Mouse (Mus musculus): ENCODE data around the gene Pla2g4e. TPM values are rescaled to one million over a fixed set of nuclear protein-coding genes. Genes with fewer than 3 reads are reported as not detected.

Pla2g4e gene
- polyA plus RNA-seq, 1 experiment from 2014 or later: not detected

DNA sequence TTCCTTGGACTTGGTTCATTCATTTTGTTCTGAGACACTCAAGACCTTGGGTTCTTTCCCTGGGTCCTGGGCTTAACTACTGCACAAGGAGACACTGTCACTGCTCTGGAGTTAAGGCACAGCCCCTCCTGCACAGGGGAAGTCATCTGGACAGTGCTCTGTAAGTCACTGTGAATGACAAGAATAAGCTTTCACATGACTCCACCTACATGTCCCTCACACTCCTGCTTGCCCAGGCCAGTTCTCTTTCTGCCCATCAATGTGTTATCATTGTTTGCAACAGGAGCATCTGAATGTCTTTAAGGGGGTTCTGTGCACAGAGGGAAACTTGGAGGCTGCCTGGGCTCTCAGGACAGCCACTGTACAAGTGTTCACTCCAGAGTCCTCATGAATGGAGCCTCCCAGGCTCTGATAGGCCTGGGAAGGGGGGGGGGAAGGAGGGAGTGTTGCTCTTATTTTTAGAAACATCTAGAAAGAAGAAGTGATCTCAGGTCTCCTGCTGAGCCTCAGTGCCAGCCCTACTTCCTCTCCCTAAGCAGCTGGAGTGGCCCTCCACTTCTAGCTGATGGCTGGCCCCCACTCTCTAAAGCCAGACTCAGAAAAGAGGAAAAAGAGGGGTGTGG, 110.6 kb downstream of the Pla2g4e start:
- Histone ChIP-seq H3K36me3 (ENCODE audit: insufficient read depth) (no peaks in the 10 kb centered on the region), H3K4me1 (ENCODE audit: insufficient read depth) (0 out of 2 replicates have a peak, but pooled peaks cover 3% of the 10 kb centered on the region), H3K27me3 (ENCODE audit: insufficient read depth, low read length) (no peaks in the 10 kb centered on the region), H3K27ac (ENCODE audit: low read depth) (no peak overlapping the region), H3K4me2 (no peak overlapping the region), H3K9me3 (ENCODE audit: low read depth, low read length) (no peaks in the 10 kb centered on the region), H3K9ac (no peak overlapping the region), H3K4me3 (ENCODE audit: low read depth, low read length) (no peak overlapping the region)
- ATAC-seq (ENCODE audit: insufficient read depth) (no peak), DNase-seq (no peak)
- TF ChIP-seq CTCF (IDR thresholded peaks at IDR 0.05; ENCODE audit: low read depth): no peak

DNA sequence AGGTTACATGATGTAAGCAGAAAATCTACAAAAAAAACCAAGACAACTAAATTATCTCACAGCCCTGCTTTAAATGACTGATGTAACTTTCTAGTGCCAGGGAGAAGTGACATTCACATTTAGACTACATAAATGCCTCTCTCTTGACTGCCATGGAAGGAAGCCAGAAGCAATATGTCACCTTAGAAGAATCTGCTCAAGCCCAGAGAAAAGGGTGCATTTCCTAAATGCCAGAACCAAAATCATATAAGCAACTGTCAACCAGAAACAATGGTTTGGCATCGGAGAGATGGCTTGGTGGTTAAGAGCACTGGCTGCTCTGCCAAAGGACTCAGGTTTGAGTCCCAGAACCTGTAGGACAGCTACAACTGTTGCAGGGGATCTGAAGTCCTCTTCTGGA, 113.3 kb downstream of the Pla2g4e start:
- H3K9ac ChIP-seq: no peak overlapping the region
- no peak overlapping the region for H3K27ac ChIP-seq (ENCODE audit: low read depth)

DNA sequence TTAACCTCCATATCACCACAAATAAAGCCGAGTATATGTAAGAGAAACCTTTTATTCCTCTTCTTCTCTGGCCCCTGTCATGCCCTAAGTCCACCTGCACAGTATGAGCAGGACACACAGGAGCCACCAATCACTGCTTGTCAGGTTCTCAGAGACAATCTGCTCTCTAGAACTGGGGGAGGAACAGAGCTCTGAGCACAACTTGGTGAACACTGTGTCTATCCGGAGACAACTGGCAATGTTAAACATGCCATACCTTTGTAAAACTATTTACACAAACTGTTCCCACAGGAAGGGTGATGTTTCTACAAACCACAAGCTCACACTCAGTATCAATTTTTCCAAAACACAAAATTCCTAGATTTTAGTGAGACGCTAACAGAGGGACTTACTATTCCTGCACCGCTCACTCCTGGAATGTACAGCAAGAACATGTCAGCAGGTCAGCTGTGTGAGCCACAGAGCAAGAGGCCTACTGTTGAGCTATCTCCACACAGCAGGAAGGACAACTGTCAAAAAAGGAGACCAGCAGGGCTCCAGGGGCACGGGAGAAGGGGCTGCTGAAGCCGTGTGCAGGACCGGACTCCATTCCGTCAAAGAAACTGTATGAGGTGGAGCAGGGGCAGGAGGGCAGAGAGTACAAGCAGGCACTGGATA, 115.8 kb downstream of the Pla2g4e start:
- ATAC-seq (ENCODE audit: insufficient read depth): no peak
- no peak for TF ChIP-seq CTCF (IDR thresholded peaks at IDR 0.05; ENCODE audit: low read depth)
- peaks cover 8% of the 10 kb centered on the region; the same call in 1 of the 2 replicates for H3K36me3 ChIP-seq (ENCODE audit: insufficient read depth)
- no peak overlapping the region for H3K9ac ChIP-seq
- no peaks in the 10 kb centered on the region for H3K9me3 ChIP-seq (ENCODE audit: low read depth, low read length)
- DNase-seq: no peak
- H3K4me3 ChIP-seq (ENCODE audit: low read depth, low read length): no peak overlapping the region
- H3K4me1 ChIP-seq (ENCODE audit: insufficient read depth): peaks cover 11% of the 10 kb centered on the region
- H3K27me3 ChIP-seq (ENCODE audit: insufficient read depth, low read length): no peaks in the 10 kb centered on the region
- peak overlapping the region; percentile 84 for H3K27ac ChIP-seq (ENCODE audit: low read depth)
- WGBS: 40% methylated on average over 8 of the region's 8 CpGs
- H3K4me2 ChIP-seq: no peak overlapping the region

More for the DNA sequence above, 113.3 kb downstream of the Pla2g4e start:
- 67% methylated on average over 1 of the region's 1 CpGs for WGBS
- H3K4me3 ChIP-seq (ENCODE audit: low read depth, low read length): no peak overlapping the region
- DNase-seq (peak; percentile 42), ATAC-seq (ENCODE audit: insufficient read depth) (no peak)
- no peak for TF ChIP-seq CTCF (IDR thresholded peaks at IDR 0.05; ENCODE audit: low read depth)
- H3K27me3 ChIP-seq (ENCODE audit: insufficient read depth, low read length): no peaks in the 10 kb centered on the region
- H3K36me3 ChIP-seq (ENCODE audit: insufficient read depth): peaks cover 5% of the 10 kb centered on the region; the same call in 1 of the 2 replicates
- H3K9me3 ChIP-seq (ENCODE audit: low read depth, low read length): no peaks in the 10 kb centered on the region
- H3K4me1 ChIP-seq (ENCODE audit: insufficient read depth): peaks cover 14% of the 10 kb centered on the region
- no peak overlapping the region for H3K4me2 ChIP-seq

GRCm38 (mm10) chr2:120128611-120129051, 116.5 kb downstream of the Pla2g4e start:
- Histone ChIP-seq H3K9me3 (ENCODE audit: low read depth, low read length) (no peaks in the 10 kb centered on the region), H3K4me2 (no peak overlapping the region), H3K27ac (ENCODE audit: low read depth) (peak overlapping the region; percentile 84), H3K9ac (no peak overlapping the region), H3K4me1 (ENCODE audit: insufficient read depth) (peaks cover 11% of the 10 kb centered on the region), H3K4me3 (ENCODE audit: low read depth, low read length) (no peak overlapping the region), H3K36me3 (ENCODE audit: insufficient read depth) (peaks cover 8% of the 10 kb centered on the region; the same call in 1 of the 2 replicates), H3K27me3 (ENCODE audit: insufficient read depth, low read length) (no peaks in the 10 kb centered on the region)
- 50% methylated on average over 1 of the region's 1 CpGs for WGBS
- peak; percentile 79 for ATAC-seq (ENCODE audit: insufficient read depth)
- DNase-seq: peak; percentile 72
- TF ChIP-seq CTCF (IDR thresholded peaks at IDR 0.05; ENCODE audit: low read depth): no peak

- Histone ChIP-seq H3K27ac (ENCODE audit: low read depth) (peak overlapping the region; percentile 84), H3K36me3 (ENCODE audit: insufficient read depth) (peaks cover 8% of the 10 kb centered on the region; the same call in 1 of the 2 replicates), H3K4me2 (no peak overlapping the region), H3K27me3 (ENCODE audit: insufficient read depth, low read length) (no peaks in the 10 kb centered on the region), H3K4me1 (ENCODE audit: insufficient read depth) (peaks cover 11% of the 10 kb centered on the region), H3K9ac (no peak overlapping the region), H3K9me3 (ENCODE audit: low read depth, low read length) (no peaks in the 10 kb centered on the region), H3K4me3 (ENCODE audit: low read depth, low read length) (no peak overlapping the region)
- ATAC-seq (ENCODE audit: insufficient read depth) (no peak), DNase-seq (no peak)
- TF ChIP-seq CTCF (IDR thresholded peaks at IDR 0.05; ENCODE audit: low read depth): no peak
Measured at GRCm38 (mm10) chr2:120128011-120128410, 117.1 kb downstream of the Pla2g4e start.

GRCm38 (mm10) chr2:120126901-120127300, 118.2 kb downstream of the Pla2g4e start:
- no peak for DNase-seq
- H3K36me3 ChIP-seq (ENCODE audit: insufficient read depth): peaks cover 8% of the 10 kb centered on the region; the same call in 1 of the 2 replicates
- 78% methylated on average over 1 of the region's 1 CpGs for WGBS
- H3K4me2 ChIP-seq: no peak overlapping the region
- H3K27ac ChIP-seq (ENCODE audit: low read depth): no peak overlapping the region
- ATAC-seq (ENCODE audit: insufficient read depth): no peak
- no peak overlapping the region for H3K9ac ChIP-seq
- H3K4me3 ChIP-seq (ENCODE audit: low read depth, low read length): no peak overlapping the region
- no peaks in the 10 kb centered on the region for H3K9me3 ChIP-seq (ENCODE audit: low read depth, low read length)
- TF ChIP-seq CTCF (IDR thresholded peaks at IDR 0.05; ENCODE audit: low read depth): no peak
- H3K4me1 ChIP-seq (ENCODE audit: insufficient read depth): peaks cover 17% of the 10 kb centered on the region
- no peaks in the 10 kb centered on the region for H3K27me3 ChIP-seq (ENCODE audit: insufficient read depth, low read length)

- Histone ChIP-seq H3K4me1 (ENCODE audit: insufficient read depth) (peaks cover 17% of the 10 kb centered on the region), H3K36me3 (ENCODE audit: insufficient read depth) (peaks cover 8% of the 10 kb centered on the region; the same call in 1 of the 2 replicates), H3K27me3 (ENCODE audit: insufficient read depth, low read length) (no peaks in the 10 kb centered on the region), H3K4me2 (no peak overlapping the region), H3K9ac (no peak overlapping the region), H3K27ac (ENCODE audit: low read depth) (no peak overlapping the region), H3K4me3 (ENCODE audit: low read depth, low read length) (no peak overlapping the region), H3K9me3 (ENCODE audit: low read depth, low read length) (no peaks in the 10 kb centered on the region)
- 80% methylated on average over 4 of the region's 4 CpGs for WGBS
- no peak for TF ChIP-seq CTCF (IDR thresholded peaks at IDR 0.05; ENCODE audit: low read depth)
- ATAC-seq (ENCODE audit: insufficient read depth): no peak
- no peak for DNase-seq
Measured at GRCm38 (mm10) chr2:120126408-120126807, 118.7 kb downstream of the Pla2g4e start.

Measured in lung, embryonic 14.5 days (tissue).